Mouse (Mus musculus): ENCODE data around the gene Sidt2.
A peak's percentile ranks its signal among the peaks of the same experiment; 100 is the strongest.

Sidt2 gene

GRCm38 (mm10) chr9:45946872-45947183 is 8.2 kb downstream of the Sidt2 start:
- DNase-seq (ENCODE audit: low read depth, low spot score) = no peak

GRCm38 (mm10) chr9:45946182-45946871 is 8.7 kb downstream of the Sidt2 start:
- no peak for DNase-seq (ENCODE audit: low read depth, low spot score)

GRCm38 (mm10) chr9:45945721-45946120 is 9.3 kb downstream of the Sidt2 start:
- DNase-seq (ENCODE audit: low read depth, low spot score) = no peak

- no peak for DNase-seq (ENCODE audit: low read depth, low spot score)
Observed at GRCm38 (mm10) chr9:45944506-45945400, 10.3 kb downstream of the Sidt2 start.

- DNase-seq (ENCODE audit: low read depth, low spot score) = no peak
Observed at GRCm38 (mm10) chr9:45943628-45944505, 11.2 kb downstream of the Sidt2 start.

GRCm38 (mm10) chr9:45942916-45943315 is 12.1 kb downstream of the Sidt2 start:
- no peak for DNase-seq (ENCODE audit: low read depth, low spot score)

- no peak for DNase-seq (ENCODE audit: low read depth, low spot score)
Observed at GRCm38 (mm10) chr9:45942464-45942863, 12.6 kb downstream of the Sidt2 start.

- DNase-seq (ENCODE audit: low read depth, low spot score) = no peak
Observed at GRCm38 (mm10) chr9:45941329-45941888, 13.6 kb downstream of the Sidt2 start.

- no peak for DNase-seq (ENCODE audit: low read depth, low spot score)
Observed at GRCm38 (mm10) chr9:45939794-45940193, 15.3 kb downstream of the Sidt2 start.

GRCm38 (mm10) chr9:45938952-45939637 is 16.0 kb downstream of the Sidt2 start:
- DNase-seq (ENCODE audit: low read depth, low spot score) = no peak

GRCm38 (mm10) chr9:45938088-45938487 is 17.0 kb downstream of the Sidt2 start:
- DNase-seq (ENCODE audit: low read depth, low spot score) = no peak

- DNase-seq (ENCODE audit: low read depth, low spot score) = peak; percentile 83
Observed at GRCm38 (mm10) chr9:45936883-45937282, 18.2 kb downstream of the Sidt2 start.

GRCm38 (mm10) chr9:45935628-45936210 is 19.3 kb downstream of the Sidt2 start, which contains the start of gene Tagln:
Gene Tagln, minus strand, starts transcription at chr9:45936058.
- no peak for DNase-seq (ENCODE audit: low read depth, low spot score)

- DNase-seq (ENCODE audit: low read depth, low spot score) = no peak
Observed at GRCm38 (mm10) chr9:45932571-45933415, 22.3 kb downstream of the Sidt2 start.

- no peak for DNase-seq (ENCODE audit: low read depth, low spot score)
Observed at GRCm38 (mm10) chr9:45931958-45932357, 23.1 kb downstream of the Sidt2 start.

GRCm38 (mm10) chr9:45929285-45929684 is 25.8 kb downstream of the Sidt2 start:
- no peak for DNase-seq (ENCODE audit: low read depth, low spot score)

- no peak for DNase-seq (ENCODE audit: low read depth, low spot score)
Observed at GRCm38 (mm10) chr9:45919895-45920294, 35.2 kb downstream of the Sidt2 start.

- DNase-seq (ENCODE audit: low read depth, low spot score) = peak; percentile 32
Observed at GRCm38 (mm10) chr9:45917041-45917934, 37.8 kb downstream of the Sidt2 start.

- DNase-seq (ENCODE audit: low read depth, low spot score) = peak; percentile 19
Observed at GRCm38 (mm10) chr9:45915659-45916058, 39.4 kb downstream of the Sidt2 start.
